Mouse (Mus musculus): ENCODE measurements around the gene Lrrc4c.
A peak's percentile ranks its signal among the peaks of the same experiment; 100 is the strongest.

Lrrc4c gene

DNA sequence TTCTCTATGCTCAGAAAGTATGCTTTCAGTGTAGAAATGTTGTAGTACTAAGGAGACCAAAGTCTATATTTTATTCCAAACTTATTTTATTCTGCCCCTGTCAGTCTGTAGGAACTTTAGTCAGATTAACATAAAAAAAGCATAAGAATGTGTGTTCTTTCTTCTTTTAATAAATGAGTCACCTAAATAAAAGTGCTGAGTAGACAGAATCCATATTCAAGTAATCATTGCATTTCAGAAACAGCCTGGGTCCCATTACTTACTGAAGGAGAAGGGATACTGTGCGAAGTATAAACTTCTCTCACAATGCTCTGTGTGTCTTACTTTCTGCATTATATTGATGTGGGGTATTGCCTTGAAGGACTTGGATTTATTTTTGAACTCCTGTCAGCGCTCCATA lies 255.8 kb downstream of the Lrrc4c start:
- no peak for DNase-seq

- DNase-seq = no peak
These were observed 259.7 kb downstream of the Lrrc4c start for GRCm38 (mm10) chr2:96577701-96578100.

GRCm38 (mm10) chr2:96580136-96580733 lies 262.3 kb downstream of the Lrrc4c start:
- no peak for DNase-seq

GRCm38 (mm10) chr2:96585665-96586064 lies 267.7 kb downstream of the Lrrc4c start:
- peak; percentile 23 for DNase-seq

DNA sequence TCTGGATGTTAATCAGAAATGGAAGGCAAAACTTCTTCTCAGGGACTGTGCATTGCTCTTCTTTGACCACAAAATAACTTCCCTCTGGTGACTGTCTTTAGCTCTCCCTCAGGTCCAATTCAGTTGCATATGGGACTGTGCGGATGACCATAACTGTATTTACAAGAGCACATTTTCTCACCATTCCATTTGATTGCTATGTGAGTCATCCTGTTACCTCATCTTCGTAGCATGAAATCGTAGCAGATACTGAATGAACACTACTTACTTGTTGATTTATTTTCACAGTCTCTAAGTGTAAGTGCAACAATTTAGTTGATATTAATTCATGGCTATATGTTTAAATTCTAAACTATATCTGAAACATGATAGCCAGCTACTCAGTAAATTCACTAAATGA lies 286.8 kb downstream of the Lrrc4c start:
- no peak for DNase-seq

DNA sequence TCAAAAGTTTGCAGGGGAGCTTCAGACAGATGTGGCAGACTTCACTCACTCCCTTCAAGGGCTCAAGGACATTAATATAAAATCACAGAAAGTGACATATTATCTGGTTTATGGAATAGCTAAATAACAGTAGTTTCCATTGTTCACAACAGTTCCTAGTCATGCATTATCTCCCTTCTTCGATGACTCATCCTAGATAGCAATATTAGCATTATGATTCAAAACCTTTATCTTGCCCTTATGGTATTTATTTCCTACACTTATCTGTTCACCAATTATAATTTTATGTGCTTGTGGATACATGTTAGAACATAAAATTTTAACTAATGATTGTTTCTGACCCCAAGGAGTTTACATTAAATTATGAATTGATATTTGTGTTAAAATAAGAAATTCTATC lies 296.2 kb downstream of the Lrrc4c start:
- no peak for DNase-seq

DNA sequence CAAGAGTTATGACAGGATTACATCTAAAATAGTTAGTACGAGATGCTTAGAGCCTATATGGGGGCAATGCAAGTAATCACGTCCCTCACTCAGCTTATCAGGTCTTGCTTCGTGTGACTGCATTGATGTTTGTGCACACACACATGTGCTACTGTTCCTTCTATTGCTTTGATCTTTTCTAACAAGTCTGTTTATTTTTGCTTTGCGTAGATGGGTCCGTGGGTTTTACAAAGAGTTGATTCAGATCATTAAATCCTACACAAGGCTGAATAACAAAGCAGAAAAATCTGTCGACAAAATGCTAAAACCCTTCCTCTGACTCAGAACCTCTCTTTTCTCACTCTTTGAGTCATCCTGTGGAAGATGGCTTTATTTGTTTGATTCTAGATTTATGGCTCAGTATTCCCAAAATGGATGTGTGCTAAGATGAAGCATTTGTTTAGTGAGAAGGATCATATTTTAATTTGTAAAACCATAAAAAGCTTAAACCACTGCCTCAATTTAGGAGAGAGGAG lies 300.8 kb downstream of the Lrrc4c start:
- DNase-seq = no peak

- no peak for DNase-seq
These were observed 349.1 kb downstream of the Lrrc4c start for GRCm38 (mm10) chr2:96667113-96667512.

- no peak for DNase-seq
These were observed 363.8 kb downstream of the Lrrc4c start for GRCm38 (mm10) chr2:96681806-96682205.

DNA sequence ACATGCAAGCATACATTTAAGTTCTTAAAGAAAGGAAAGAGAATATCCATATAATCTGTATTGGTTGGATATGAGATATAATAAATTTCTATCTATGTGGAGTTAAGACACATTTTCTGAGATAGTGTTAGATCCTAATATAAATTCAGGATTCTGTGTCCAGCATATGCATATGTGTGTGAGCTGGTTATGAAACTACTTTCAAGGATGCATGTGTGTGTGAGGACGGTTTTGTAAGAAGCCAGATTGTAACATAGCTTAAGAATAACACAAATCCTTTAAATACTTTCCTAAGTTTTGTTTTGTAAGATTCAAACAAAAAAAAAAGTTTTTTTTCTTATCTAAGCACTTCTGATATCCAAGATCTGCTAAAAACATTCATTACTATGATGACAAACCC lies 367.4 kb downstream of the Lrrc4c start:
- DNase-seq = no peak

DNA sequence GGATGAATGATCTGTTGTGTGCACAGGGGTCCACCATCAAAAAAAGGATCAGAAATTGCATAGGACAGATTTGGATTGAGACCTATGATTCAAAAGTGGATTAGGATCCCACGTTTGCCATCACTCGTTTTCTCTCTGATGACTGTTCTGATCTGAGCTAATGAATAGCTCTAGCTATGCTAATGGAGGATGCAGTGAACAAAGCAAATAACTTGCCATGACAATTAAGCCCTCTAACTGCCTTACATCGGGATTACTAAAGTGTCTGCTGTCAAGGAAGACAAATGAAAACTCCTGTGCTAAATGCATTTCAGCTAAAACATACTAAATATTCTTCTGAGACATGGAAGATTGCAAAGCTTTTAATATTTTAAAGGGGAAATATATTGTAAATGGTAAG lies 387.0 kb downstream of the Lrrc4c start:
- no peak for DNase-seq

GRCm38 (mm10) chr2:96707772-96708350 lies 389.9 kb downstream of the Lrrc4c start:
- DNase-seq = peak; percentile 6

DNA sequence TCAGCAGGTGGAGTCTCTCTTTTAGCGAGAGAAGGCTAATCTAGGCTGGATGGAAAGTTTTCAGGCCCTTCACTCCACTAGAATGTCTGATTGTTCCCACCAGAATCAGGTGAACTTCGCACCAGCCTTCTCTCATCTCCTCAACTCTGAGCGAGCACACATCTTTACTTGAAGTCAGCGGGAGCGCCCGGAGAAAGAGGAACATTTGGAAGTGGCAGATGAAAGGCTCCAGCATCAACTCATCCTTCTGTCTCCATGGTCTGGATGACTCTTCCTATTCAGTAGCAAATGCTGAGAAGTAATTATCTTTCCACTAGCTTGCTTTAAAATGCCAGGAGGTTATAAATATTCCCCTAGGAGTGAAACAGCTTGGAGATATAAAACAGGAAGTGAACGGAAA lies 396.6 kb downstream of the Lrrc4c start:
- DNase-seq = peak; percentile 5

- no peak for DNase-seq
These were observed 399.4 kb downstream of the Lrrc4c start for GRCm38 (mm10) chr2:96717353-96717752.

- DNase-seq = no peak
These were observed 405.4 kb downstream of the Lrrc4c start for GRCm38 (mm10) chr2:96723395-96723794.

- no peak for DNase-seq
These were observed 418.1 kb downstream of the Lrrc4c start for GRCm38 (mm10) chr2:96736081-96736480.

DNA sequence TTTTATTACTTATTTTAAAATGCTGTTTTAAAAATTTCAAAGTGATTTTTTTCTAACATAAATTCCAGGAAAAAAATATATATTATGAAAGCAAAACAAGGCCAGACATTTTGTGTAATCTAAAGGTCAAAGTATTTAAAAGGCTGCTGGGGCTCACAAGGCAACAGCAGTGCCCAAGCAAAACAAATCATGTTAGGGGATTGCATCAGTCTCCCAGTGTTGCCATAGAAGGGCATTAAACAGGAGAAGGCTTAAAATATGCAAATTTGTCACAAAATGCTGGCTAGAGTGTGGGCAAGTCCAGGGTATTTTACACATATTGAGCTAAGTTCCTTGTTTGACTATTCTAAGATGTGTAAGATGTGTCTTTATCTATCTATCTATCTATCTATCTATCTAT lies 437.1 kb downstream of the Lrrc4c start:
- DNase-seq = no peak

DNA sequence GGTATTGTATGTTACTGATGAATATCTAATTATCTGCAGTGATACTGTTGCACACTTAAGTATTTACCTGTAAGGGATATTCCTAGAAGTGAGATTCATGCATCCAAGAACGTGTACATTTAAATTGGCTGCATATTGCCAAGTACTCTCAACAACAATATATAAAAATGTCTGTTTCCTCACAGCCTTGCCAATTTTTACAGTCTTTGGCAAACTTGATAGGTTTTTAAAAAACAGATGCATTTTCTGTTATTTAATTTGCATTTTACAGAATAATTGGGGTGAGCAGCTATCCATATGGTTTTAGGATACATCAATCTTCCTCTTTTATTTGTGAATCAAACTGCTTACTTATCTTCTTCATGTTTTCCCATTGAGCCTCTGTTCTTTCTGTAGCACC lies 439.7 kb downstream of the Lrrc4c start:
- DNase-seq = no peak

DNA sequence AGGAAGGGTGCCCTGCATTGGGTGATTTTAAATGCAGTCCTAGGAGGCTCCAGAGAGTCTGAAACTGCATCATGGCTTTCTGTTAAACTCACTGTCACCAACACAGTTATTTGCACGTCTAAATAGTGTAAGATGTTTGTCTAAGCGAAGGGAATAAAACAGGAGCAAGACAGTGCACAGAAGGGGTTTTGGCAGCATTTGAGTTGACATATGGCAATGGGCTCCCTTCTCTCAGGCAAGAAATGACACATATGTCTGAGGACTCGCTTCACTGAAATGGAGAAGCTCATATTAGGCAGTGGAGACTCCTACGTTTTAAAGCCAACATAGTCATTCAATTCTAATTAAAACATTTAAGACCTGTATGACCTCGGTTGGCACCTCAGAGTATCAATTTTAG lies 445.6 kb downstream of the Lrrc4c start:
- no peak for DNase-seq

GRCm38 (mm10) chr2:96775376-96775775 lies 457.4 kb downstream of the Lrrc4c start:
- no peak for DNase-seq

DNA sequence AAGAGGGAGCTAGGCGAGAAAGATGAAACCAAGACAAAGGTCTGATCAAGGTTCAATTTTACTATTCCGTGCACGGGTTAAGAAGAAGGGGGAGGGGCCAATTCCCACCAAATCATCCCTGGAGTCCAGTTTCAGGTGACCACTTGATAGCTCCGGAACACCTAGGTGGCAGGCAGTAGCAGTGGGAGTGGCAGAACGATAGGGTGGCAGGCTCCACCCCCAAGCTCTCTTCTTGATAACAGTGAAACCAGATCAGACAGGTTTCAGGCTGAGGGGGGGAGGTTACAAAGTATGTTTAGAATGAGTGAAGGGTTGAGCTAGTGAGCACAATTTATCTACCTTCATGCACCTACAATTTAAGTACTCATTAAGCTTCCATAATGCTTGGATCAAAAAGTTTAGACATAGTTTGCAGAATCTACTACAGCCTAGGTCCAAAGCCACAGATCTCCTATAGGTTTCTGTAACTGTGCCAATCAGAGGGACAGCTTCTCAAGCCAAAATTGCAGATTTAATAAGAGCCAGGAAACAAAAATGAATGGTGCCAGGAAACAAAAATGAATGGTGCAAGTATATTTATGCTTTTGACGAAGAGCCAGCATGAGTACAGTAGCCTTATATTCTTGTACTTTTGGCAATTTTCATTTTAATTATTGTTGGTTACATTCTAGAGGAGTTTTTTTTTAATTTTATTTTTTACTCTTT lies 478.9 kb downstream of the Lrrc4c start:
- DNase-seq = no peak

DNA sequence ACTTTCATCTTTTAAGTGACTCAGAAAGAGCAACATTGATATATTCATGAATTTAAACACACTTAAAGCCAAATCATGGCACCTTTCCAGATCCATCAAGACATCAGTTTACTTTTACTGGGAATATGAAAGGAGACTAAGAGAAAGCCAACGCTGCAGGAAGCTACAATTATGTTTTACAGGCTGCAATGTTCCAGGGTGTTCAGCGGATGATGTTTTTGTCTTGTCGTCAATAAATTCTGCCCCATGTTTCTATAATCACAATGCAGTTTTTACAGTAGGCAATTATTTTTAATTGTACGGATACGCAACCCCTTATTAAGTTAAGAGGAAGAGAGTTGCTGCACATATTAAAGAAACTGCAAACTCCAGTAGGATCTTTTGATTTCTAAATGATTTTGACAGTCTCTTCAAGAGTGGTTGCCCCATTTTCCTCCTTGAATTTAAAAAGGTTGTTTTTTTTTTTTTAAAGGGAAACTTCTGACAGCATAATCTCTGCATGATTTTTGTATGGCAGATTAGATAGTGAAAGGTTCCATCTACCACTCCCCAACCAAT lies 532.9 kb downstream of the Lrrc4c start:
- no peak for DNase-seq

DNA sequence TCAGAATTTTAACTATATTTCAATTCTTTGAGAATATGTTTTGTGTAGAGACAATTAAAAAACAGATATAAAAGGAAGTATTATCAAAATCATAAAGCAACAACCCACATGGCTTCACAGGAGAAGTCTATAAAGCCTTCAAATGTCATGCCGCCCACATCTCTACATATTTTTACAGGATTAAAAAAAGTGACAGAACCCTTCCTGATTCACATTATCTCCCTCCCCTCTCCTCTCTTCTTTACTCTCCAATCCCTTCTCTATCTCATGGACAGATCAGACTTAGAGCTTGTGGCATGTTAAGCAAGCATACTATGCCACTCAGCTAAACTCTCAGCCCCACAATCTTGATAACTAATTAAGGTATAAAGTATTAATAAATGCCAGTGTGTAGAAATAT lies 535.8 kb downstream of the Lrrc4c start:
- no peak for DNase-seq

DNA sequence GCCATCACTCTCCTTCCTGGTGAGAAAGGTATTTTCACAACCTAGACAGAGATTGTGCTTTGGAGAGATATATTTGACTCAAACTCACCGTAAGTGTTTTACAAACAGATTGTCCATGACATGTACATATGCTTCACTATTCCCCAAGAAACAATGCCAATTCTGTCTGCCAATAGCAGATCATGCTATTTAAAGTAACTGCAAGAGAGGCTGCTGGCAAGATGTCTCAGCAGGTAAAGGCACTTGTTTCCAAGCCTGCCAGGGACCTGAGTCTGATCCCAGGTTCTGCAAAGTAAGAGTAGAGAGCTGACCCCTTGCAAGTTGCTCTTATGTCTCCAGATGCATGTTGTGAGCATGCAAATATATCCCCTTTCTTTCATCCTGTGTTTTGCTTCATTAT lies 558.1 kb downstream of the Lrrc4c start:
- no peak for DNase-seq
